Mouse (Mus musculus) lung, postnatal 14 days (tissue): ENCODE measurements at regions not wholly inside any gene's neighbourhood (a gene's known extent, or its start where the extent isn't known, plus 50 kb on each side); places are given as distances from the start of the nearest gene placed in this dataset.

Experiments
- DNase-seq: peaks from one replicate; pipeline ENCODE4 v3.0.0; 2021

- peak; percentile 16 for DNase-seq
Measured at GRCm38 (mm10) chr6:147686927-147687326, 211.3 kb downstream of the Ccdc91 start.

- DNase-seq = no peak
Measured at GRCm38 (mm10) chr6:147698255-147698654, 222.6 kb downstream of the Ccdc91 start.

GRCm38 (mm10) chr6:147699449-147699848 lies 223.8 kb downstream of the Ccdc91 start:
- no peak for DNase-seq

- DNase-seq = no peak
Measured at GRCm38 (mm10) chr6:147700629-147701028, 225.0 kb downstream of the Ccdc91 start.

- no peak for DNase-seq
Measured at GRCm38 (mm10) chr6:147701956-147702355, 226.3 kb downstream of the Ccdc91 start.

GRCm38 (mm10) chr6:147704297-147704696 lies 228.7 kb downstream of the Ccdc91 start:
- no peak for DNase-seq

- DNase-seq = no peak
Measured at GRCm38 (mm10) chr6:147705936-147706335, 230.3 kb downstream of the Ccdc91 start.

GRCm38 (mm10) chr6:147706741-147707140 lies 231.1 kb downstream of the Ccdc91 start:
- no peak for DNase-seq

GRCm38 (mm10) chr6:147718052-147718712 lies 242.6 kb downstream of the Ccdc91 start:
- DNase-seq = peak; percentile 5

GRCm38 (mm10) chr6:147718713-147719490 lies 243.3 kb downstream of the Ccdc91 start:
- no peak for DNase-seq

GRCm38 (mm10) chr6:147719539-147719938 lies 243.9 kb downstream of the Ccdc91 start:
- no peak for DNase-seq

GRCm38 (mm10) chr6:147723336-147723735 lies 247.7 kb downstream of the Ccdc91 start:
- DNase-seq = no peak

GRCm38 (mm10) chr6:147726987-147727386 lies 251.4 kb downstream of the Ccdc91 start:
- no peak for DNase-seq

GRCm38 (mm10) chr6:147727644-147728533 lies 252.3 kb downstream of the Ccdc91 start:
- no peak for DNase-seq

- no peak for DNase-seq
Measured at GRCm38 (mm10) chr6:147729721-147730120, 254.1 kb downstream of the Ccdc91 start.

- DNase-seq = no peak
Measured at GRCm38 (mm10) chr6:147738621-147739325, 263.1 kb downstream of the Ccdc91 start.

- no peak for DNase-seq
Measured at GRCm38 (mm10) chr6:147741446-147741845, 265.8 kb downstream of the Ccdc91 start.

- DNase-seq = no peak
Measured at GRCm38 (mm10) chr6:147744081-147744480, 268.5 kb downstream of the Ccdc91 start.

GRCm38 (mm10) chr6:147745690-147746089 lies 270.1 kb downstream of the Ccdc91 start:
- DNase-seq = no peak

GRCm38 (mm10) chr6:147747945-147748344 lies 272.3 kb downstream of the Ccdc91 start:
- no peak for DNase-seq

- DNase-seq = peak; percentile 8
Measured at GRCm38 (mm10) chr6:147752301-147752700, 276.7 kb downstream of the Ccdc91 start.

GRCm38 (mm10) chr6:147753828-147754227 lies 278.2 kb downstream of the Ccdc91 start:
- DNase-seq = no peak
